Mouse (Mus musculus): ENCODE data around the gene Recql5. TPM values are rescaled to one million over a fixed set of nuclear protein-coding genes. Genes with fewer than 3 reads are reported as not detected.
A peak's percentile ranks its signal among the peaks of the same experiment; 100 is the strongest.

Recql5 gene
- 31.8 and 34.7 TPM in 2 replicates for polyA plus RNA-seq (2016; fragmentation: Nextera tagmentation; extraction: Ambion mirVana)

- Histone ChIP-seq H3K4me2 (replicated peaks) (peak within 1 kb of the TSS; percentile 87), H3K27ac (peak within 1 kb of the TSS; percentile 8; the same call in 1 of the 2 replicates), H3K4me3 (peak within 1 kb of the TSS; percentile 89), H3K27me3 (no peaks in the 10 kb centered on the region), H3K9me3 (replicated peaks) (no peaks in the 10 kb centered on the region), H3K4me1 (peaks cover 28% of the 10 kb centered on the region), H3K9ac (peak within 1 kb of the TSS; percentile 80), H3K36me3 (peaks cover 41% of the 10 kb centered on the region)
- ATAC-seq (ENCODE audit: low FRiP score): peak; percentile 99
- under 1% methylated on average over 28 of the region's 28 CpGs for WGBS
Measured at GRCm38 (mm10) chr11:115933108-115933746, at the start of gene Recql5, which contains the start of gene Sap30bp. Gene Recql5 (minus strand): TSS chr11:115933477. Gene Sap30bp (plus strand): TSS chr11:115933282.

- 92% methylated on average over 15 of the region's 15 CpGs for WGBS
- Histone ChIP-seq H3K27ac (no peak overlapping the region), H3K36me3 (no peaks in the 10 kb centered on the region), H3K4me1 (no peaks in the 10 kb centered on the region), H3K27me3 (peaks cover 19% of the 10 kb centered on the region), H3K9ac (no peak overlapping the region), H3K4me3 (no peak overlapping the region), H3K4me2 (replicated peaks) (no peak overlapping the region), H3K9me3 (replicated peaks) (no peaks in the 10 kb centered on the region)
- ATAC-seq (ENCODE audit: low FRiP score): no peak
Measured at GRCm38 (mm10) chr11:115982472-115982871, 49.2 kb upstream of the Recql5 start.

GRCm38 (mm10) chr11:115975544-115975943 is 42.3 kb upstream of the Recql5 start:
- WGBS: 29% methylated on average over 12 of the region's 12 CpGs
- Histone ChIP-seq H3K4me3 (no peak overlapping the region), H3K9ac (peak overlapping the region; percentile 55; the same call in 1 of the 2 replicates), H3K27ac (no peak overlapping the region), H3K4me1 (peaks cover 10% of the 10 kb centered on the region), H3K27me3 (peaks cover 54% of the 10 kb centered on the region), H3K4me2 (replicated peaks) (0 out of 2 replicates have a peak overlapping the region, but pooled peaks have one; percentile 62), H3K9me3 (replicated peaks) (no peaks in the 10 kb centered on the region), H3K36me3 (no peaks in the 10 kb centered on the region)
- ATAC-seq (ENCODE audit: low FRiP score): no peak

GRCm38 (mm10) chr11:115975083-115975420 is 41.8 kb upstream of the Recql5 start:
- Histone ChIP-seq H3K9me3 (replicated peaks) (no peaks in the 10 kb centered on the region), H3K4me2 (replicated peaks) (peak overlapping the region; percentile 62), H3K9ac (peak overlapping the region; percentile 55), H3K36me3 (no peaks in the 10 kb centered on the region), H3K27me3 (peaks cover 53% of the 10 kb centered on the region), H3K4me1 (peaks cover 10% of the 10 kb centered on the region), H3K27ac (no peak overlapping the region), H3K4me3 (peak overlapping the region; percentile 41)
- ATAC-seq (ENCODE audit: low FRiP score): no peak
- WGBS: 4% methylated on average over 18 of the region's 18 CpGs

- peaks cover 10% of the 10 kb centered on the region for H3K4me1 ChIP-seq
- WGBS: 11% methylated on average over 49 of the region's 58 CpGs
- H3K27me3 ChIP-seq: peaks cover 53% of the 10 kb centered on the region
- no peak within 1 kb of the TSS for H3K27ac ChIP-seq
- no peak for ATAC-seq (ENCODE audit: low FRiP score)
- peak within 1 kb of the TSS; percentile 55 for H3K9ac ChIP-seq
- no peaks in the 10 kb centered on the region for H3K36me3 ChIP-seq
- no peaks in the 10 kb centered on the region for H3K9me3 ChIP-seq (replicated peaks)
- peak within 1 kb of the TSS; percentile 41 for H3K4me3 ChIP-seq
- H3K4me2 ChIP-seq (replicated peaks): peak within 1 kb of the TSS; percentile 62
Measured at GRCm38 (mm10) chr11:115974309-115975082, 41.2 kb upstream of the Recql5 start, which contains the start of gene Itgb4. Gene Itgb4 (plus strand): TSS chr11:115974709.

GRCm38 (mm10) chr11:115971016-115971415 is 37.7 kb upstream of the Recql5 start:
- ATAC-seq (ENCODE audit: low FRiP score): no peak
- Histone ChIP-seq H3K9ac (no peak overlapping the region), H3K4me1 (peaks cover 10% of the 10 kb centered on the region), H3K27me3 (peaks cover 30% of the 10 kb centered on the region), H3K4me2 (replicated peaks) (no peak overlapping the region), H3K36me3 (peaks cover 11% of the 10 kb centered on the region), H3K27ac (no peak overlapping the region), H3K9me3 (replicated peaks) (0 out of 2 replicates have a peak, but pooled peaks cover 4% of the 10 kb centered on the region), H3K4me3 (no peak overlapping the region)
- WGBS: 62% methylated on average over 6 of the region's 6 CpGs

- no peak for ATAC-seq (ENCODE audit: low FRiP score)
- Histone ChIP-seq H3K4me2 (replicated peaks) (no peak overlapping the region), H3K4me1 (peaks cover 8% of the 10 kb centered on the region), H3K4me3 (no peak overlapping the region), H3K36me3 (peaks cover 20% of the 10 kb centered on the region), H3K9me3 (replicated peaks) (0 out of 2 replicates have a peak, but pooled peaks cover 4% of the 10 kb centered on the region), H3K27me3 (peaks cover 21% of the 10 kb centered on the region), H3K27ac (no peak overlapping the region; the same call in 1 of the 2 replicates), H3K9ac (no peak overlapping the region)
- 64% methylated on average over 15 of the region's 15 CpGs for WGBS
Measured at GRCm38 (mm10) chr11:115970006-115970673, 36.9 kb upstream of the Recql5 start.

GRCm38 (mm10) chr11:115968731-115969405 is 35.6 kb upstream of the Recql5 start:
- peaks cover 33% of the 10 kb centered on the region for H3K36me3 ChIP-seq
- no peak for ATAC-seq (ENCODE audit: low FRiP score)
- H3K27ac ChIP-seq: no peak overlapping the region
- no peak overlapping the region for H3K4me3 ChIP-seq
- H3K9me3 ChIP-seq (replicated peaks): 0 out of 2 replicates have a peak, but pooled peaks cover 4% of the 10 kb centered on the region
- H3K4me1 ChIP-seq: no peaks in the 10 kb centered on the region; the same call in 1 of the 2 replicates
- 66% methylated on average over 5 of the region's 5 CpGs for WGBS
- H3K4me2 ChIP-seq (replicated peaks): no peak overlapping the region
- peaks cover 8% of the 10 kb centered on the region for H3K27me3 ChIP-seq
- H3K9ac ChIP-seq: no peak overlapping the region

GRCm38 (mm10) chr11:115964977-115965604 is 31.8 kb upstream of the Recql5 start:
- Histone ChIP-seq H3K9ac (no peak overlapping the region), H3K9me3 (replicated peaks) (0 out of 2 replicates have a peak, but pooled peaks cover 4% of the 10 kb centered on the region), H3K4me2 (replicated peaks) (no peak overlapping the region), H3K36me3 (peaks cover 69% of the 10 kb centered on the region), H3K27me3 (no peaks in the 10 kb centered on the region), H3K4me1 (no peaks in the 10 kb centered on the region), H3K4me3 (no peak overlapping the region), H3K27ac (no peak overlapping the region)
- no peak for ATAC-seq (ENCODE audit: low FRiP score)
- 90% methylated on average over 10 of the region's 10 CpGs for WGBS

GRCm38 (mm10) chr11:115962651-115963412 is 29.6 kb upstream of the Recql5 start:
- Histone ChIP-seq H3K36me3 (peaks cover 85% of the 10 kb centered on the region), H3K9me3 (replicated peaks) (0 out of 2 replicates have a peak, but pooled peaks cover 4% of the 10 kb centered on the region), H3K4me3 (no peak overlapping the region), H3K9ac (no peak overlapping the region), H3K4me1 (peaks cover under 1% of the 10 kb centered on the region), H3K27ac (no peak overlapping the region), H3K27me3 (0 out of 2 replicates have a peak, but pooled peaks cover 1% of the 10 kb centered on the region), H3K4me2 (replicated peaks) (no peak overlapping the region)
- WGBS: 94% methylated on average over 8 of the region's 9 CpGs
- no peak for ATAC-seq (ENCODE audit: low FRiP score)

GRCm38 (mm10) chr11:115959018-115959417 is 25.7 kb upstream of the Recql5 start:
- H3K9ac ChIP-seq: no peak overlapping the region
- H3K4me1 ChIP-seq: peaks cover 32% of the 10 kb centered on the region
- no peak overlapping the region for H3K4me3 ChIP-seq
- no peak for ATAC-seq (ENCODE audit: low FRiP score)
- WGBS: 95% methylated on average over 9 of the region's 9 CpGs
- 0 out of 2 replicates have a peak, but pooled peaks cover 9% of the 10 kb centered on the region for H3K27me3 ChIP-seq
- H3K9me3 ChIP-seq (replicated peaks): no peaks in the 10 kb centered on the region
- H3K36me3 ChIP-seq: peaks cover 76% of the 10 kb centered on the region
- H3K27ac ChIP-seq: no peak overlapping the region
- no peak overlapping the region for H3K4me2 ChIP-seq (replicated peaks)
